ENCODE assay signal across 12 mouse cellular contexts in genomic region chr4:140244835-140245234, GRCm38 (mm10). TPM values are rescaled to one million over a fixed set of nuclear protein-coding genes. Genes with fewer than 3 reads are reported as not detected.
DNase-seq lines count a peak whose midpoint lies in the region; ATAC-seq and TF ChIP-seq lines count a peak whose summit lies in the region.
"Had no signal": no experiment of that assay in that cellular context is flagged by ENCODE, and none has a peak within 500 bp of the region (broad histone marks: within the 10 kb centered on the region; RNA-seq: fewer than 3 reads in every experiment).

No protein-coding gene starts in this region.

- peaks cover 88% of the 10 kb centered on the region for H3K27me3 ChIP-seq in forebrain, embryonic 12.5 days
- peaks cover 5% of the 10 kb centered on the region; the same call in 1 of the 2 replicates for H3K27me3 ChIP-seq in hindbrain, embryonic 16.5 days (replicated peaks; ENCODE audit: control insufficient read depth, insufficient read depth, low read length)
- peaks cover 12% of the 10 kb centered on the region for H3K27me3 ChIP-seq in neural tube, embryonic 14.5 days (ENCODE audit: control insufficient read depth, insufficient read depth, low read length)

- peak overlapping the region; percentile 72; the same call in 1 of the 2 replicates for H3K9ac ChIP-seq in forebrain, embryonic 12.5 days
- H3K9ac ChIP-seq in hindbrain, embryonic 16.5 days (ENCODE audit: low read depth, low read length), result 0 out of 2 replicates have a peak overlapping the region, but pooled peaks have one; percentile 13
- H3K9ac ChIP-seq in neural tube, embryonic 14.5 days (replicated peaks; ENCODE audit: low read depth, low read length), result no peak overlapping the region
- H3K9ac ChIP-seq: liver, embryonic 12.5 days had no signal

- no peak overlapping the region for H3K27ac ChIP-seq in layer of hippocampus, adult 2 months
- H3K27ac ChIP-seq in forebrain, embryonic 12.5 days, result no peak overlapping the region
- H3K27ac ChIP-seq in hindbrain, embryonic 16.5 days (ENCODE audit: low read depth, low read length), result no peak overlapping the region; the same call in 1 of the 2 replicates
- no peak overlapping the region for H3K27ac ChIP-seq in neural tube, embryonic 14.5 days (ENCODE audit: low read depth, low read length)
- H3K27ac ChIP-seq in gastrocnemius, adult 2 months, result no peak overlapping the region
- H3K27ac ChIP-seq: liver, embryonic 12.5 days had no signal

- no peaks in the 10 kb centered on the region for H3K36me3 ChIP-seq in forebrain, embryonic 12.5 days (replicated peaks)
- H3K36me3 ChIP-seq in hindbrain, embryonic 16.5 days (ENCODE audit: control insufficient read depth, insufficient read depth, low read length), result no peaks in the 10 kb centered on the region
- H3K36me3 ChIP-seq in neural tube, embryonic 14.5 days (ENCODE audit: control insufficient read depth, insufficient read depth, low read length), result no peaks in the 10 kb centered on the region
- H3K36me3 ChIP-seq: liver, embryonic 12.5 days had no signal

- H3K4me2 ChIP-seq in forebrain, embryonic 12.5 days, result peak overlapping the region; percentile 94
- peak overlapping the region; percentile 80 for H3K4me2 ChIP-seq in hindbrain, embryonic 16.5 days (ENCODE audit: low read length)
- H3K4me2 ChIP-seq in neural tube, embryonic 14.5 days (ENCODE audit: low read depth, low read length), result peak overlapping the region; percentile 69
- H3K4me2 ChIP-seq: liver, embryonic 12.5 days had no signal

- DNase-seq in layer of hippocampus, adult 2 months (ENCODE audit: low spot score in 2 of 2), result no peak
- no peak for DNase-seq in layer of hippocampus, postnatal 25 days (ENCODE audit: extremely low spot score in 1 of 2, low spot score in 1 of 2)
- DNase-seq in adrenal gland, postnatal 36 days, result no peak
- DNase-seq in gastrocnemius, adult 2 months, result no peak
- no peak for DNase-seq in spleen, adult 12 weeks (ENCODE audit: low spot score)
- DNase-seq: kidney, postnatal 25 days had no signal

- peaks cover 79% of the 10 kb centered on the region for H3K4me1 ChIP-seq in forebrain, embryonic 12.5 days
- H3K4me1 ChIP-seq in hindbrain, embryonic 16.5 days (ENCODE audit: control insufficient read depth, insufficient read depth, low read depth, low read length), result peaks cover 30% of the 10 kb centered on the region
- peaks cover 28% of the 10 kb centered on the region for H3K4me1 ChIP-seq in neural tube, embryonic 14.5 days (ENCODE audit: control insufficient read depth, insufficient read depth, low read length)

- intact Hi-C loops in gastrocnemius, adult 2 months (cut with DNase I), result no loop called here

- no peak for ATAC-seq in forebrain, embryonic 12.5 days (ENCODE audit: low FRiP score)
- ATAC-seq in hindbrain, embryonic 16.5 days, result no peak
- ATAC-seq in neural tube, embryonic 14.5 days (ENCODE audit: low read depth), result no peak
- ATAC-seq: liver, embryonic 12.5 days; Patski had no signal

- H3K4me3 ChIP-seq in layer of hippocampus, adult 2 months, result peak overlapping the region; percentile 52
- H3K4me3 ChIP-seq in forebrain, embryonic 12.5 days (replicated peaks), result peak overlapping the region; percentile 56
- peak overlapping the region; percentile 77 for H3K4me3 ChIP-seq in hindbrain, embryonic 16.5 days (ENCODE audit: low read length)
- peak overlapping the region; percentile 63 for H3K4me3 ChIP-seq in neural tube, embryonic 14.5 days (ENCODE audit: low read depth, low read length)
- H3K4me3 ChIP-seq in gastrocnemius, adult 2 months, result no peak overlapping the region
- H3K4me3 ChIP-seq: liver, embryonic 12.5 days had no signal

- TF ChIP-seq CTCF in layer of hippocampus, adult 2 months (conservative IDR thresholded peaks at IDR 0.05), result no peak
- TF ChIP-seq CTCF in gastrocnemius, adult 2 months (IDR thresholded peaks at IDR 0.05), result no peak

- WGBS in forebrain, embryonic 12.5 days, result 3% methylated on average over 10 of the region's 10 CpGs
- 2% methylated on average over 10 of the region's 10 CpGs for WGBS in hindbrain, embryonic 16.5 days
- WGBS in neural tube, embryonic 14.5 days, result 1% methylated on average over 10 of the region's 10 CpGs

- H3K9me3 ChIP-seq in forebrain, embryonic 12.5 days, result no peaks in the 10 kb centered on the region
- H3K9me3 ChIP-seq in hindbrain, embryonic 16.5 days (ENCODE audit: control insufficient read depth, low read length), result no peaks in the 10 kb centered on the region
- H3K9me3 ChIP-seq in neural tube, embryonic 14.5 days (ENCODE audit: control insufficient read depth, low read length), result no peaks in the 10 kb centered on the region
- H3K9me3 ChIP-seq: liver, embryonic 12.5 days had no signal

RNA-seq across cellular contexts. Expression of gene Igsf21, which starts 1.7 kb away (rescaled TPM):
- 10 to 100 TPM; 39.1 to 41.4 TPM for total RNA-seq in layer of hippocampus, adult 2 months (2021)
- total RNA-seq in layer of hippocampus, postnatal 25 days (2021), result 10 to 100 TPM; 43.1 to 50.8 TPM
- 21.7 and 22.8 TPM in 2 replicates for polyA plus RNA-seq in forebrain, embryonic 12.5 days (2016; fragmentation: Nextera tagmentation; extraction: Ambion mirVana)
- polyA plus RNA-seq in hindbrain, embryonic 16.5 days (2015; fragmentation: Nextera tagmentation; extraction: Ambion mirVana), result 102 and 109 TPM in 2 replicates
- polyA plus RNA-seq in neural tube, embryonic 14.5 days (2014; fragmentation: Nextera tagmentation; extraction: Ambion mirVana), result 77.0 and 95.1 TPM in 2 replicates
- total RNA-seq in adrenal gland, postnatal 36 days (2021), result 1 to 10 TPM; 2.9 to 3.7 TPM
- total RNA-seq in gastrocnemius, adult 2 months (2021), result under 1 TPM in 1 of 2 experiments, not detected in 1; 0.22 TPM
- total RNA-seq: hematopoietic stem cell, adult 5-6 weeks had no signal
- polyA plus RNA-seq: Patski had no signal

Comparison
In these comparisons a context has a peak if more than half of its experiments do, and no peak if none do; other contexts are left out.
1. RNA of gene Igsf21, which starts 1.7 kb away (total RNA-seq): 43.1 to 50.8 TPM in layer of hippocampus, postnatal 25 days and 39.1 to 41.4 TPM in layer of hippocampus, adult 2 months; 2.9 to 3.7 TPM in adrenal gland, postnatal 36 days and 0.22 TPM in gastrocnemius, adult 2 months; every median in the first group is over 4 times any median in the second.
2. Peak in every context shown above with its lines, with median percentiles within 50 percentile points of each other: H3K4me2 ChIP-seq.